Mouse (Mus musculus) liver, embryonic 14.5 days (tissue): ENCODE data around the gene Ccdc106. TPM values are rescaled to one million over a fixed set of nuclear protein-coding genes. Genes with fewer than 3 reads are reported as not detected.

Experiments used
- ATAC-seq: fragments of 200-750 bp; cut with Nextera tagmentation; 2 replicates; pipeline ENCODE4 v1.8.0; 2017; ENCODE audit warnings: moderate number of reproducible peaks, mild to moderate bottlenecking, moderate library complexity; ENCODE audit not compliant: insufficient read depth
- DNase-seq, 3 experiments: peaks; one replicate each; pipeline ENCODE4 v3.0.0-alpha.2; 2012 to 2013; ENCODE audit warnings: low read depth in 3 of 3, low spot score in 3 of 3
- H3K27ac ChIP-seq: fragments of 300-500 bp; sonication (generic); 2 replicates; pipeline ENCODE4 v1.5.1; 2014; ENCODE audit warnings: moderate library complexity, mild to moderate bottlenecking, control low read depth, inconsistent platforms
- H3K27me3 ChIP-seq: fragments of 300-500 bp; sonication (generic); 2 replicates; pipeline ENCODE4 v1.6.1; 2014; ENCODE audit warnings: mild to moderate bottlenecking, low read length, moderate library complexity; ENCODE audit not compliant: control insufficient read depth, insufficient read depth
- H3K36me3 ChIP-seq: fragments of 300-500 bp; sonication (generic); replicated peaks from 2 replicates; pipeline ENCODE4 v1.6.1; 2014; ENCODE audit warnings: low read depth; ENCODE audit not compliant: control insufficient read depth, insufficient read depth
- H3K4me1 ChIP-seq, 2 experiments: fragments of 200-500 bp in 1 of 2; fragments of 300-500 bp in 1 of 2; sonication (generic) in 1 of 2; replicated peaks; 2 replicates each; pipeline ENCODE4 v1.6.1; 2012 to 2014; ENCODE audit warnings: antibody characterized with exemption in 1 of 2, inconsistent platforms in 1 of 2, low read length in 1 of 2; ENCODE audit not compliant: control insufficient read depth in 2 of 2, insufficient read depth in 2 of 2
- H3K4me2 ChIP-seq: fragments of 300-500 bp; sonication (generic); 2 replicates; pipeline ENCODE4 v1.6.1; 2014; ENCODE audit warnings: low read depth, mild to moderate bottlenecking, control low read depth, moderate library complexity
- H3K4me3 ChIP-seq, 2 experiments: fragments of 200-500 bp in 1 of 2; fragments of 300-500 bp in 1 of 2; sonication (generic) in 1 of 2; 2 replicates each; pipeline ENCODE4 v1.5.1; 2012 to 2014; ENCODE audit warnings: low read depth in 2 of 2, low read length in 2 of 2, mild to moderate bottlenecking in 2 of 2, control low read depth in 1 of 2, inconsistent platforms in 1 of 2, moderate library complexity in 1 of 2; ENCODE audit not compliant: insufficient read depth in 1 of 2
- H3K9ac ChIP-seq: fragments of 300-500 bp; sonication (generic); replicated peaks from 2 replicates; pipeline ENCODE4 v1.6.1; 2014; ENCODE audit warnings: mild to moderate bottlenecking, control low read depth, moderate library complexity
- H3K9me3 ChIP-seq: fragments of 300-500 bp; sonication (generic); 2 replicates; pipeline ENCODE4 v1.6.1; 2016; ENCODE audit warnings: low read length, mixed read lengths; ENCODE audit not compliant: control insufficient read depth
- CTCF ChIP-seq: IDR thresholded peaks from 2 replicates; pipeline ENCODE4 v1.5.1; 2016; ENCODE audit warnings: antibody characterized with exemption, low read depth, control low read depth
- EP300 ChIP-seq: IDR thresholded peaks from 2 replicates; pipeline ENCODE4 v1.6.1; 2016; ENCODE audit warnings: antibody characterized with exemption, low read depth
- WGBS: fragments of 180-500 bp; shearing (Covaris S2); extraction: QIAGEN DNeasy Blood & Tissue Kit; methylation state at CpG from one replicate; pipeline ENCODE4 v1.1.7; 2014; ENCODE audit not compliant: insufficient replicate concordance; 5-methylcytosine and 5-hydroxymethylcytosine counted together
- polyA plus RNA-seq, 2 experiments: library from polyadenylated mRNA; depleted of rRNA in 1 of 2; stranded (reverse) in 1 of 2; unstranded in 1 of 2; fragments of >200 nt; fragmentation: Nextera tagmentation in 1 of 2; extraction: Ambion mirVana in 1 of 2; gene quantifications; 2 replicates each; pipeline versions ENCODE4 v1.2.1 to v1.2.3; 2012 to 2014

The Ccdc106 gene
- polyA plus RNA-seq, 2 experiments = 0.24 to 0.64 TPM

DNA sequence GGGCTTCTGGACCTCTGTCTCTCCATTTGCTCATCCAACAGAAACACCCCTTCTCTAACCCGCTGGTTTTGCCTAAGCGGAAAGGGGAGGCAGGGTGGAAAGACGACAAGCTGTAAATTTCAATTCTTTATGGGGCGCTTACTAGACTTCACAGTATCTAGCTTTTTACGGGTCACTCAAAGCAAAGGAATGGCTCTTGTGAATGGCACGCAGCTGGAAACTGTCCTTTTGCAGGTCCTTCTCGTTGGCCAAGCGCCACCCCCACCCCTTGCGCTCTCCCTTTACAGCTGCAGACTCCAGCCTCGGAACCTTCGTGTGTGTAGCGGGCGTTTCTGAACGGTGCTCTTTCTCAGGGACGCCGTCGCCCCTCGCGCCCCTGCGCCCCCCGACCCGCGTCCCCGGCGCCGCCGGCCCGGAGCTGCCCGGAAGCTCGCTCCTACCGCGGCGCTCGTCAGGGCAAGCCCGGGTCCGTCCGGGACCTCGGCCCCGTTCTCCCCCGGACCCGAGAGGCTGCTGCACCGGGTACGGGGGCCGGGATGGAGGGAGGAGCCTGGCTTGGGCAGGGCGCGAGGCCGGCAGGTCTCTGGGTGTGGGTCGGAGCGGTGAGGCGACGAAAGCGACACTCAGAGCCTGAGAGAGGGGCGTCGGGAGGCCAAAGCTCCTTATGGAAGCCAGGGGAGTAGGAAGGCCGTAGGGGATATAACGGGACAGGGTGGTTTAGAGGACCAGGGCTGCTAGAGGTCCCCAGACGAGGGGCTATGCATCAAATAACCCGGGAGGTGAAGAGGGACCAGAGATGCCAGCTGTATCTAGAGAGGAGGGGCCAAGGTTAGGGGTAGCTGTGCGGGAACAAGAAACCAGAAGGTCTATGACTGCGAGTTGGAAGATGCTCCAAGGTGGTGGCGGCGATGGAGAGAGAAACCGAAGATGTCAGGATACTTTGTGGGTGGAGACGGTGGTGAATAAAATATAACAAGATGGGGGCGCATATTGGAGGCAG lies 31.1 kb downstream of the Ccdc106 start, which contains the start of gene Zfp580:
Zfp580 (plus strand) TSS at position 346 of the 1,000 bp plus-strand sequence.
- Histone ChIP-seq H3K9me3 (no peaks in the 10 kb centered on the region), H3K4me1 (peaks cover 0 to 9% of the 10 kb centered on the region in 2 experiments; a peak in 2 of 4 replicates), H3K27ac (no peak within 1 kb of the TSS), H3K36me3 (no peaks in the 10 kb centered on the region), H3K4me3 (peak within 1 kb of the TSS; percentile 58 to 59), H3K27me3 (peaks cover 72% of the 10 kb centered on the region), H3K9ac (peak within 1 kb of the TSS; percentile 48; the same call in 1 of the 2 replicates), H3K4me2 (peak within 1 kb of the TSS; percentile 68)
- 1% methylated on average over 65 of the region's 65 CpGs for WGBS
- no peak for DNase-seq
- TF ChIP-seq CTCF = no peak
- no peak for TF ChIP-seq EP300
- peak; percentile 55 for ATAC-seq

DNA sequence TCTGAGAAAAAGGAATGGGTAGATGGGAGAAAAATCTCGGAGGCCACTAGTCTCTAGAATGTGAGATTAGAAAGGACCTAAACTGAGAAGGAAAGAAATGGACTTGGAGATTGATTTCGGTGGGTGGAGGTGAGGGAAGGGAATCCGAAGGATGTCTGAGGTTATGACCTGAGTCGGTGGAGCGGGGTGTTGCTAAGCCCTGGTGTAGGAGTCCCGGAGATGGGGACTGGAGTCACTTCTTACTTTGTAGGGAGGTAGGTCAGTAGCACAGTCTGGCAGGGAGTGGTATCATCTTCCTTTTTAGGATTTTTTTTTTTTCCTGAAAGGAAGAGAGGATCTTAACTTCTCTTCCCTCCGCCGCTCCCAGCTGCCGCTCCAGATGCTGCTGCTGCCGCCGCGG lies 32.1 kb downstream of the Ccdc106 start:
- no peak for DNase-seq
- peaks cover 0 to 7% of the 10 kb centered on the region in 2 experiments; a peak in 2 of 4 replicates for H3K4me1 ChIP-seq
- H3K36me3 ChIP-seq = no peaks in the 10 kb centered on the region
- no peaks in the 10 kb centered on the region for H3K9me3 ChIP-seq
- no peak for ATAC-seq
- H3K9ac ChIP-seq = no peak overlapping the region
- no peak overlapping the region for H3K27ac ChIP-seq
- peak overlapping the region in 1 of 2 experiments; percentile 31; a peak in 2 of 4 replicates for H3K4me3 ChIP-seq
- WGBS = 2% methylated on average over 11 of the region's 12 CpGs
- TF ChIP-seq EP300 (no peak), CTCF (no peak)
- H3K27me3 ChIP-seq = peaks cover 81% of the 10 kb centered on the region
- peak overlapping the region; percentile 36 for H3K4me2 ChIP-seq

DNA sequence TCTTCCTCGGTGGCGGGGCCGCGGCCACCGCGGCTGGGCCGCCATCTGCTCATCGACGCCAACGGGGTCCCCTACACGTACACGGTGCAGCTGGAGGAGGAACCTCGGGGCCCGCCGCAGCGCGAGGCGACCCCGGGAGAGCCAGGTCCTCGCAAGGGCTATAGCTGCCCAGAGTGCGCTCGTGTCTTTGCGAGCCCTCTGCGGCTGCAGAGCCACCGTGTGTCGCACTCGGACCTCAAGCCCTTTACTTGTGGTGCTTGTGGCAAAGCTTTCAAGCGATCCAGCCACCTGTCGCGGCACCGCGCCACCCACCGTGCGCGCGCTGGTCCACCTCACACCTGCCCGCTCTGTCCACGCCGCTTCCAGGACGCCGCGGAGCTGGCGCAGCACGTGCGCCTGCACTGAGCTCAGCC lies 32.6 kb downstream of the Ccdc106 start:
- 7% methylated on average over 45 of the region's 45 CpGs for WGBS
- ATAC-seq = no peak

DNA sequence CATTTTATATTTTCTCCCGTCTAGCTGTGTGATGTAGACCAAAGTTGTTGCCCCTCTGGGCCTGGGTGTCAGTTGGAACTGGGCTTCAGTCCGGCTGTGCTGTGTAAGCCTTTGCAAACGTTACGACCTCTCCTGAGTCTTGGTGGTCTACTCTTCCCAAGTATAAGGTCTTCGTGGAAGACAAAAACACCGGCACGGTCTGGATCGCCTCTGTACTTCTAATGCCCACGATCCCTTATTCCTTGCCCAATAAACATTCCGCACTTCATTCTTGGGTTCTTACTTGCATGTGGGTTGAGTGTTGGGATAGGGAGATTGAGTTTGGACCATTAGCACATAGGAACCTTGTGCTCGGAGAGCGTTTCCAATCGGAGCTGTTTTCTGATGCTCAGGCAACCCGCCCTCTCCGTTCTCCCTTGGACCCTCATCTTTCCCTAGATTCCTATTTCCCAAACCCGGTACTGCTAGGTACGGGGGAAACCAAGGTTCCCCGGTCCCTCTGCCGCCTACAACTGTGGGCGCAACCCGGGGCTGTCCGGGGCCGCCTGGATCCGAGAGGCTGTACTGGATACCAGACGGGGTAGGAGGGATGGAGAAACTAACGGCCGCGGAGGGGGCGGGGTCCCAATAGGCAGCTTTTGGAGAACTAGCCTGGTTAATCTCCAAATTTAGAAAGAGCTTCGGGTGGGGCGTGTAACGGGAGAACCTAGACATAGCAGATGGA lies 33.3 kb downstream of the Ccdc106 start:
- no peak for TF ChIP-seq EP300
- TF ChIP-seq CTCF = no peak
- no peak overlapping the region for H3K9ac ChIP-seq
- peaks cover 93% of the 10 kb centered on the region for H3K27me3 ChIP-seq
- peaks cover 0 to 7% of the 10 kb centered on the region in 2 experiments; a peak in 2 of 4 replicates for H3K4me1 ChIP-seq
- WGBS = 9% methylated on average over 32 of the region's 32 CpGs
- H3K4me2 ChIP-seq = peak overlapping the region; percentile 38
- no peaks in the 10 kb centered on the region for H3K9me3 ChIP-seq
- DNase-seq = no peak
- H3K4me3 ChIP-seq = peak overlapping the region; percentile 20 to 36; a peak in 3 of 4 replicates
- H3K27ac ChIP-seq = no peak overlapping the region
- no peak for ATAC-seq
- H3K36me3 ChIP-seq = no peaks in the 10 kb centered on the region

More for the DNA sequence above, 32.6 kb downstream of the Ccdc106 start:
- Histone ChIP-seq H3K27ac (no peak overlapping the region), H3K9ac (no peak overlapping the region), H3K36me3 (no peaks in the 10 kb centered on the region), H3K4me1 (peaks cover 0 to 7% of the 10 kb centered on the region in 2 experiments; a peak in 2 of 4 replicates), H3K4me3 (peak overlapping the region in 1 of 2 experiments; percentile 31; a peak in 2 of 4 replicates), H3K27me3 (peaks cover 86% of the 10 kb centered on the region), H3K9me3 (no peaks in the 10 kb centered on the region), H3K4me2 (peak overlapping the region; percentile 38)
- TF ChIP-seq CTCF (no peak), EP300 (no peak)
- no peak for DNase-seq
